Mouse (Mus musculus) liver, embryonic 14.5 days (tissue): ENCODE data around the gene Radil.

ENCODE experiments used
- CTCF ChIP-seq: IDR thresholded peaks from 2 replicates; pipeline ENCODE4 v1.5.1; 2016; ENCODE audit warnings: antibody characterized with exemption, low read depth, control low read depth
- EP300 ChIP-seq: IDR thresholded peaks from 2 replicates; pipeline ENCODE4 v1.6.1; 2016; ENCODE audit warnings: antibody characterized with exemption, low read depth

DNA sequence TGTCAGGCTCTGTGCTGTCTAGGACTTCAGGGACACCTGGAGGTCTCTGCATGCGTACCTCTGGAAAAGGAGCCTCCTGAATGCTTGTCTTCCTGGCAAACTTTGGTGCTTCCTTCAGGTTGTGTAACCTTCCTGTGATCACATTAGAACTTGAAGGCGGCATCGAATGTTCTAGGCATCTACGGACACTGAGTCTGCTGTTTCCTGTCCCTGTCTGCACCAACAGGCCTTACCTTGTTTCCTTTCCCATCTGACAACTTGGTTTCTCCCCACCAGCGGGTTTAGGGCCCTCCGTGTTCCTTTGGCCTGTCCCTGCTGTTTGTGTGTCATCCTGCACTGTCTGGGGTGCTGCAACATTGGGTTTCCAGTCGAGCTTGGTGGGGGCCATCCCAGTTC is 108.9 kb downstream of the Radil start:
- TF ChIP-seq CTCF (no peak), EP300 (no peak)
